Mouse (Mus musculus): ENCODE results near the gene Il6st. TPM values are rescaled to one million over a fixed set of nuclear protein-coding genes. Genes with fewer than 3 reads are reported as not detected.

Gene Il6st
- total RNA-seq, 2 experiments from 2014 or later, result 171 to 183 TPM

DNA sequence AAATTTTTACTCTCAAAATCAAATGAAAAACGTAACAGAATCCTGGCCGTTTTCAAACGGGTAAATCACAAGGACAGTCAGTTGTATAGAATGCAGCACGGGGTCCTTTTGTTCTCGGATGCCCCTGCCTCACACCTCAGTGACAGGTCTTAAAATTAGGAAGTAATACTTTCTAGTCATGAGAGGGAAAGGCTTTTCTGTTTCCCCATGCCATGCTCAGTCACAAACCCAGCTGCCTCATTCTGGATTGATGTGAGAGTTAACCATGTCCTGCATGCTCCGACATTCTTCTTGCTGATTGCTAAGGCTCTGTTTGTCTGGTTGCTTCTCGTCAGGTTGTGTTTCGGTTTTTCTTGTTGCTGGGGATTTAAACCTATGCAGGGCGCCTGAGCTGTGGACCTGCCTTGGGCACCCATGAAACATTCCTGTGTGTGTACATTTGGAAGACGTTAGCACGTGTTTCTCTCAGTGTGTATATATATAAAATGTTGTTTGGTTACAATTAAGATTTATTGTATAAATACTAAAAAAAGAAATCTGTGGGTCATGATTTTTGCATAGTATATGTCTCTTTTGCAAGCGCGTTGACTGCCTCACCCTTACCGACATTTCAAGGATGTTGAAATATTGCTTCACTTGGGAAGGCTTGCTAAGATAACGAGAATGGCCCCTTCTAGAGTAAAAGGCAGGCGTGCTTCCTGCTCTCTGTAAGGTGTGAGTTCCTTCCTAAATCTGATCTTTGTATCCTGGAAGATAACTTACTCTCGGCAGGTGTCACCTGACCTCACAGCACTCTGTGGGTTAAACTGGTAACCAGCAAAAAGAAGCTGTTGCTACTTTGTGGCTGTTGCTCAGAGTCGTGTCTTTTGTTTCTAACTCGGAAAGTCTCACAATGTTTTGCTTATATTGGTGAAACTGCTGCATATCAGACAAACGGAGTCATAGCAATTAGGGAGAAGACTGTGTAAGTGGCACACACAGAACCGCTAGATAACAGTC lies 10.2 kb downstream of the Il6st start:
- Histone ChIP-seq H3K27ac (no peak overlapping the region), H3K4me3 (no peak overlapping the region)
- no peak for DNase-seq
- intact Hi-C loops (cut with DNase I), result loop anchor here (5.0 kb wide), 1 partner anchor 33 kb away; no protein-coding TSS in a partner anchor
- TF ChIP-seq CTCF (IDR thresholded peaks at IDR 0.05), result no peak

DNA sequence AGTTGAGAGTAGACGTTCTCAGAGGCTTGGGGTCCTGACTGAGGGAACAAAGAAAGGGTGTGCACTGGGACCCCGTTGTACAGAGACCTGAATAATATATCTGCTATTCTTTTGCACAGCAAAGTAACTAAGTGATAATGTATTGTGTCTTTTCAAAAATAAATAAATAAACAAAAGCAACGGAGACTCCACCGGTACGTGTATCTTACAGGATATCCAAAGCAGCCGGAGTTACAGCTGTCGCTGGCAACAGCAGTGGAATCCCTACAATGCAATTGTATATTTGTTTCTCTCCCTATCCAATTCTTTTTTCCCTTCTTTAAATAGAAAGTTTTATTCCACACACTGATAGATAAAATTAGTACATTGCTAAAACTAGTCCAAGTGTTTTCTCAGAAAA lies 15.2 kb downstream of the Il6st start:
- Histone ChIP-seq H3K27ac (no peak overlapping the region), H3K4me3 (no peak overlapping the region)
- DNase-seq, result no peak
- intact Hi-C loops (cut with DNase I), result no loop called here
- no peak for TF ChIP-seq CTCF (IDR thresholded peaks at IDR 0.05)

DNA sequence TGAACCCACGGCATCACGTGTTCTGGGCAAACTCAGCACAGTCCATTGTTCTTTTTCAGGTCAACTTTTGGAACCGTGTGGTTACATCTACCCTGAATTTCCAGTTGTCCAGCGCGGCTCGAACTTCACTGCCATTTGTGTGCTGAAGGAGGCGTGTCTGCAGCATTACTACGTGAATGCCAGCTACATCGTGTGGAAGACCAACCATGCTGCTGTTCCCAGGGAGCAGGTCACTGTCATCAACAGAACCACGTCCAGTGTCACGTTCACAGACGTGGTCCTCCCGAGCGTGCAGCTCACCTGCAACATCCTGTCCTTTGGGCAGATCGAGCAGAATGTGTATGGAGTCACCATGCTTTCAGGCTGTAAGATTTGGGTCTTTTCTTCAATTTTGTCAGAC lies 16.1 kb downstream of the Il6st start:
- Histone ChIP-seq H3K4me3 (no peak overlapping the region), H3K27ac (no peak overlapping the region)
- intact Hi-C loops (cut with DNase I), result no loop called here
- no peak for TF ChIP-seq CTCF (IDR thresholded peaks at IDR 0.05)
- DNase-seq, result no peak

DNA sequence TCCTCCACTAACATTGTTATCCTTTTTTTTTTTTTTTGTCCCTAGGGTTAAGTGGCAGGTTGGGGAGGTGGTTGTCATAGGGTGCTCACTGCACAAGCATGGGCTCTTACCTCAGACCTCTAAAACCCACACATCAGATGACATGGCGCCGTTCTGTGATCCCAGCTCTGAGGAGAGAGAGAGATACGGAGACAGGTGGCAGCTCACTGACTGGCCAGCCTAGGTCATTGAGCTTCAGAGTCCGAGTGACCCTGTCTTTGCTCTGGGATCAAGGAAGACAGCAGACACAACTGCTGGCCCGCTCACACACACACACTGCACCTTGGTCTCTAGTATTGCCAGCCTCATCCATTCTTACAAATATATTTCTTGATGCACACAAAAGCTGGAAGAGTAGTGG lies 18.7 kb downstream of the Il6st start:
- intact Hi-C loops (cut with DNase I), result no loop called here
- no peak overlapping the region for H3K4me3 ChIP-seq
- TF ChIP-seq CTCF (IDR thresholded peaks at IDR 0.05), result no peak
- no peak overlapping the region for H3K27ac ChIP-seq
- DNase-seq, result no peak

DNA sequence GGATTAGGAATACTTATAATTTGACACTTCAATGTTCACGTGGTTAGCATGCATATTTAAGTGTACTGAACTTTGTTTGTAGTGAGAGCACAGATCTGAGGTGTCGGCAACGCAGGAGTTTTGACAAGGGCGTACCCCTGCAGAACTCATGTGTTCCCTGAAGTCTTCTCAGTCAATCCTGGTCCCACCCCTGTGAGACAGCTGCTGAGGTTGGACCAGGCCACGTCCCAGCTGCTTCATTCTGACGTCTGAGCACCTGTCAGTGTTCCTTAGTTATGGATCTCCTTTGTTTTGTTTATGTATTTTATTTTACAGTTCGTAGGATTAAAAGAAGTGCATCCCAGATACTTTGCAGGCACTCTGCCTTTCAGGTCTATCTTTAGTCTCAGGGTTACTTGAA lies 19.1 kb downstream of the Il6st start:
- Histone ChIP-seq H3K27ac (no peak overlapping the region), H3K4me3 (no peak overlapping the region)
- no peak for DNase-seq
- intact Hi-C loops (cut with DNase I), result no loop called here
- no peak for TF ChIP-seq CTCF (IDR thresholded peaks at IDR 0.05)

DNA sequence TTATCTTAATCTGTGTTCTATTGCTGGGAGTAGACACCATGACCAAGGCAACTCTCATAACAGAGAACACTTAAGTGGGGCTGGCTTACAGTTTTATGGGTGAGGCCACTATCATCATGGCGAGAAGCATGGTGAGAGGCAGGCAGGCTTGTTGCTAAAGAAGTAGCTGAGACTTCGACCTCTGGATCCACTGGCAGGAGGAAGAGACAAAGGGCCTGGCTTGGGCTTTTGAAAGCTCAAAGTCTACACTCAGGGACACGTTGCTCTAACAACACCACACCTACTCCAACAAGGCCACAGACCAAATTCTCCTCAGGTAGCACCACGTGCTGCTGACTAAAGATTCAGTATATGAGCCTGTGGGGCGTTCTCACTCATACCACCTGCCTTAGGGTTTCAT lies 22.4 kb downstream of the Il6st start:
- intact Hi-C loops (cut with DNase I), result no loop called here
- H3K4me3 ChIP-seq, result no peak overlapping the region
- no peak overlapping the region for H3K27ac ChIP-seq
- no peak for DNase-seq
- no peak for TF ChIP-seq CTCF (IDR thresholded peaks at IDR 0.05)

DNA sequence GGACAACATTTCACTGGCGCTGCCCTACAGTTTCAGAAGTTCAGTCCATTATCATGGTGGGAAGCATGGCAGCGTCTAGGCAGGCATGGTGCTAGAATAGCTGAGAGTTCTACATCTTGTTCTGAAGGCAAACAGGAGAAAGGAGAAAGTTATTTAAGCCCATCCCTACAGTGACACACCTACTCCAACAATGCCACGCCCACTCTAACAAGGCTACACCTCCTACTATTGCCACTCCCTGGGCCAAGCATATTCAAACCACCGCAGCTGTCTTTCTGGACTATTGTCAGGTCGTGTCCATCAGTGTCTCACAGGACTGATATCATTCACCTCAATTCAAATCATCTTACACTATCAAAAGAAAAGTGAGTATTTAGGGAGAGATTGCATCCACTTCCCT lies 22.8 kb downstream of the Il6st start:
- Histone ChIP-seq H3K27ac (no peak overlapping the region), H3K4me3 (no peak overlapping the region)
- TF ChIP-seq CTCF (IDR thresholded peaks at IDR 0.05), result no peak
- intact Hi-C loops (cut with DNase I), result no loop called here
- DNase-seq, result no peak

DNA sequence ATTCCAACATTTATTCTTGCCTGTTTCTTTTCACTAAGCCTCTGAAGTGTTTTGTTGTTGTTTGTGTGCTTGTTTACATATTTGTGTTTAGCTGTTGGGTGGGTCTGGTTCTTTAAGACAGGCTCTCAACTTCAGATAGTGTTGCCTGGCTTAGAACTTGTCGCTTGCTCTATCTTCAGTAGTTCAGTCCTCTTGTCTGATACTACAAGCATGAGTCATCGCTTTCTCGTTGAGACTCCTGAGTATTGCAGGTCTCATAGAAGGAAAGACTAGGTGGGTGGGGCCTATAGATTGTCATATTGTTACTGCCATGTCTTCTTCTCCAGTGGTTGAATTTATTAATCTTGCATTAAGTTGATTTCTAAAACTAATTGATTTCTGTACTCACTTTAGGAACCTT lies 26.2 kb downstream of the Il6st start:
- H3K4me3 ChIP-seq, result no peak overlapping the region
- TF ChIP-seq CTCF (IDR thresholded peaks at IDR 0.05), result no peak
- DNase-seq, result no peak
- no peak overlapping the region for H3K27ac ChIP-seq
- intact Hi-C loops (cut with DNase I), result no loop called here

DNA sequence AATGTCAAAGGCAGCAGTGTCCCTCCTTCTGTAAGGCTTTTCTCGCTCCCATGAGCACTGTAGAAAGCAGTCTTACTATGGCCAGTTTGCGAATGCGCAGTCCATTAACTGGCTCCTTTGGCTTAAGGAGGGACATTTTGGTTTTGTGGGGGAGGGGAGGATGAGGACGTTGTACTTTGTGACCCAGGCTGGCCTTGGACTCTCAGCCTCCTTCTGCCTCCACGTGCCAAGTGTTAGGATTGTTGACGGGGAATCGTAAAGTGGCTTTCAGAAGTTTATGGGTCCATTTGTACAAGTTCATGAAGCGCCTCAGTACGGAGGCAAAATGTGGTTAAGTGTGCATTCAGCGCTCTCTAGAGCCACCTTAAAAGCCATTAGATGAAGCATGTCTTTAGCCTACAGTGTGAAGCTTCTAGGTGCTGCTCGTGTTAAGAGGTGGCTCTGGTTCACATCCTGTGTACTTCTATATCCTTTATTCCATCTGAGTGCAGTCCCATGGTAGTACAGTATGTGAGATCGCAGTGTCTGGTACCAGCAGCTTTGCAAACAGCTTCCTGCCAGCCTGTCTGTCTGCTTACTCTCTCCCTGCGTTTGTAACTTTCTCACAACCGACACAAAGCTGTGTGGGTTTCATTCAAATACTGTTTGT lies 27.9 kb downstream of the Il6st start:
- no peak overlapping the region for H3K4me3 ChIP-seq
- no peak overlapping the region for H3K27ac ChIP-seq
- DNase-seq, result no peak
- no peak for TF ChIP-seq CTCF (IDR thresholded peaks at IDR 0.05)
- intact Hi-C loops (cut with DNase I), result no loop called here

DNA sequence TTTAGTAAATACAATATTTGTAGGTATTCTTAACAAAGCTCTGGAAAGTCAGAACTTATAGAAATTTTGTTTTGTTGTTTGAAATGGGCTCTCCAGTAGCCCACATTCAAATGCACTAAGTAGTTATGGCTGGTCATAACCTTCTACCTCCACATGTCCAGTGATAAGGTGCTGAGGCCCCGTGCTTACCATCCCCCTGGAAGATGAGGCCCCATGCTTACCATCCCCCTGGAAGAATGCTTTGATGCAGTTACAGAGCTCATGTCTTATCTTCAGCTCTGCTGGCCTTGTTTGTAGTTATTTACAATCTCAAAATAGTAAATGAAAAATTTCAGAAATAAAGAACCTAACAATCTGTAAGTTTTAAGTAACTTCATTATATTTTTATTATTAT lies 28.4 kb downstream of the Il6st start:
- DNase-seq, result no peak
- H3K27ac ChIP-seq, result no peak overlapping the region
- no peak overlapping the region for H3K4me3 ChIP-seq
- no peak for TF ChIP-seq CTCF (IDR thresholded peaks at IDR 0.05)
- intact Hi-C loops (cut with DNase I), result no loop called here

DNA sequence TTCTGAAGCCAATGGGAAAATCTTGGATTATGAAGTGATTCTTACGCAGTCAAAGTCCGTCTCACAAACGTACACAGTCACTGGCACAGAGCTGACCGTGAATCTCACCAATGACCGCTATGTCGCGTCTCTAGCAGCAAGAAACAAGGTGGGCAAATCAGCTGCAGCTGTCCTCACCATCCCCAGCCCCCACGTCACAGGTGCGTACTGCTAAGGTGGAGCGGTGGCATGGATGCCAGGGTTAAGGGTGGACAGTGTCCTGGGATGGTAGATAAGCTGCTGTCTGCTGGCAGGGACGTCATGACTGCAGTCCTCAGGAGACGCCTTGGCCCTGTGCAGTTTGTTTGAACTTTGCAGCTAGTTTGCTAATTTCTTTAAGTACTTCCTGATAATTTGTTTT lies 30.7 kb downstream of the Il6st start:
- Histone ChIP-seq H3K27ac (no peak overlapping the region), H3K4me3 (no peak overlapping the region)
- no peak for DNase-seq
- no peak for TF ChIP-seq CTCF (IDR thresholded peaks at IDR 0.05)
- intact Hi-C loops (cut with DNase I), result no loop called here

DNA sequence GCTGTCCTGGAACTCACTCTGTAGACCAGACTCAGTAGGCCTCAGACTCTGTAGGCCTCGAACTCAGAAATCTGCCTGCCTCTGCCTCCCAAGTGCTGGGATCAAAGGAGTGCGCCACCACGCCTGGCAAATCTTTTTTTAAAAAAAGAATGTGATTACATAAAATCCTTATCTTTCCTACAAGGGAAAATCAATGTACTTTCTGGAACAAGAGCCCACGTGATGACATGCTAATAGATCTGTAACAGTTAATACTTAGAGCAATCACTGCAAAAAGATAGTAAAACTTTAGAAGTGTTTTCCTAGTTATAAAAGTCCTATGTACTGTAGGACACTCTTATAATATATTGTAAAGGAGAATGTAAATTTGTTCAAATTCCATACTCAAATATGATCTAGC lies 36.2 kb downstream of the Il6st start:
- no peak overlapping the region for H3K27ac ChIP-seq
- intact Hi-C loops (cut with DNase I), result loop anchor here (10.0 kb wide), 1 partner anchor 715 kb away; no protein-coding TSS in a partner anchor
- no peak overlapping the region for H3K4me3 ChIP-seq
- DNase-seq, result no peak
- TF ChIP-seq CTCF (IDR thresholded peaks at IDR 0.05), result no peak

DNA sequence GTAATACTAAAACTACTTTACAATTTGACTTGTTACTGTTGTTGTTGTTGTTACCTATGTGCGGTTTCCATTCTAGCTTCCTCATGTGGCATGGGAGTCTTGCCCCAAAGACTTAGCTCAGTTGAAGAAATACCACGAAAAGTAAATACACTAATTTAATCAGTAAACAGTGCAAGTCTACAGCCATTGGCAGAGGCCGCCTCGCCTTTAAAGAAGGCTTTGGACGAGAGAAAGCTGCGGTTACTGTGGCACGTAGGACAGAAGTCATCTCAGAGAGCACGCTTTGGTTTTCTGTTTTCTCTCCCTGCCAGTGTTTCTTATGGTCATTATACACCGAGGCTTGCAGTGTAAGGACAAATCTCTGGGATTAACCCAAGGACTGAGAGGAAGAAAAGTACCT lies 36.6 kb downstream of the Il6st start:
- TF ChIP-seq CTCF (IDR thresholded peaks at IDR 0.05), result no peak
- intact Hi-C loops (cut with DNase I), result loop anchor here (10.0 kb wide), 1 partner anchor 716 kb away; no protein-coding TSS in a partner anchor
- H3K27ac ChIP-seq, result no peak overlapping the region
- DNase-seq, result no peak
- no peak overlapping the region for H3K4me3 ChIP-seq

Measured in gastrocnemius, adult 2 months (tissue).